Mouse (Mus musculus) heart, postnatal 36 days (tissue): ENCODE measurements around the gene Mgat5. TPM values are rescaled to one million over a fixed set of nuclear protein-coding genes. Genes with fewer than 3 reads are reported as not detected.
A peak's percentile ranks its signal among the peaks of the same experiment; 100 is the strongest.

Experiments used
- DNase-seq, 2 experiments: peaks; one replicate each; pipeline ENCODE4 v3.0.0; 2021 to 2022
- intact Hi-C: fragments of 180-260 bp; cut with DNase I; formaldehyde crosslinking; loops from one replicate; pipeline ENCODE4 v1.15.1; 2025
- total RNA-seq, 2 experiments: library from RNA; stranded (reverse); gene quantifications; 2 replicates each; pipeline ENCODE4 v1.2.3; 2021

Gene Mgat5
- 10 to 100 TPM; 11.1 to 11.5 TPM for total RNA-seq

DNA sequence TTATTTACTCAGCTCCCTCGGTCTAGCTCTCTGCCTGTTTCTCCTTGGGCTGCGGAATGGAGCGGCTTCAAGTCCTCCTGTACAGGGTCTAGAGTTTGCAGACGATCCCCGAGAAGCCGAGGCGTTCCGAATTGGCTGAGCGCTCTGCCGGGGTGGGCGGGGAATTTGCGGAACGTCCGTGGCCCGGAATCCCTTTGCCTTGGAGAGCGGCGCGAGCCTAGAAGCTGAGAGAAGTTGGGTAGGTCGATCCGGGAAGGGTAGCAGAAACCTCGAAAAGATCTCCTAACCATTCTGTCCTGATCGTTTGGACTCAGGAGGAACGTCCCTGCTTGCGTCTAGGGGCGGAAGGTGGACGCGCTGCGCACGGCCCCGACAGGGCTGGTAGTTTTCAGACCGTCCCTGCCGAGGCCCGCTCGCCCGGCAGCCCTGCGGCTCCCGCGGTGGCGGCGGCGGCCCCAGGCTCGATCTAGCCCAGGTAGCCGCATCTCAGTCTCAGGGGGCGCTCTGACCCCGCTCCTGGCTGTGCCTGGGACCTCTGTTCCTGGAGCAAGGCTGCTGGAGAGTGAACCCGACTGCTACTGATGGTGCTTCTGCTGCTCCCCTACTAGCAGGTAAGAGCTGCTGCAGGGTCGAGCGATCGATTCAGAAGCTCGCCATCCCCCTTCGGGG lies at the start of gene Mgat5:
Mgat5 (plus strand) TSS at position 199 of the 669 bp plus-strand sequence.
- peak; percentile 85 to 91 for DNase-seq
- intact Hi-C loops, result loop anchor here (1.0 to 10.0 kb wide), 4 partner anchors 193 to 570 kb away; partner anchors contain the start of gene Ccnt2

DNA sequence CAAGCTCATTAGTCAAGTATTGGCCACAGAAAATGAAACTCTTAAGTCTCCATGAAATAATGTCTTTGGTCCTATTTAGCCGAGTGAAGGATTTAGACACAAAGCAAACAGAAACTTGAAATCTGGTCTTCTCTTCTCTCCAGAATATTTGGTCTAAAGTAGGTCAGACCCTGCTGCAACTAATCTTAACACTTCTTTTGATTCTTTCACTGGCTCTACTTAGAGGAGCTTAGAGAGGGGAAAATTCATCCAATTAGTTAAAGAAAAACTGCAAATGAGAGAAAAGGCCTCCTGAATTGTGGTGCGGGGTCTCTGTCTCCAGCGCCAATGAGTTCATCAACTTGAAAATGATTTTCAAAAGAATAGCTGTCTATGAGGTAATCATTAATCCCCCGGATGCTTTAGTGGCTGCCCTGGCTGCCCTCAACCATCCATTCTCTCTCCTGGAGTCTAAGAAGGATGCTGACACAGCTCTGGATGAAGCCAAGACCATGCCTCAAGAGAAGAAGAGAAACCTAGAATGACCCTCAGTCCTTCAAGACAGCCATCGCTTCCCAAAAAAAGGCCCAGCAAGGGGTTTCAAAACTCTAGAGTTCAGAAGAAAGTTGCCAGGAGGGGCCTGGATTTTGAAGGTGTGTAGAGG lies 44.6 kb upstream of the Mgat5 start:
- no peak for DNase-seq
- intact Hi-C loops, result no loop called here

DNA sequence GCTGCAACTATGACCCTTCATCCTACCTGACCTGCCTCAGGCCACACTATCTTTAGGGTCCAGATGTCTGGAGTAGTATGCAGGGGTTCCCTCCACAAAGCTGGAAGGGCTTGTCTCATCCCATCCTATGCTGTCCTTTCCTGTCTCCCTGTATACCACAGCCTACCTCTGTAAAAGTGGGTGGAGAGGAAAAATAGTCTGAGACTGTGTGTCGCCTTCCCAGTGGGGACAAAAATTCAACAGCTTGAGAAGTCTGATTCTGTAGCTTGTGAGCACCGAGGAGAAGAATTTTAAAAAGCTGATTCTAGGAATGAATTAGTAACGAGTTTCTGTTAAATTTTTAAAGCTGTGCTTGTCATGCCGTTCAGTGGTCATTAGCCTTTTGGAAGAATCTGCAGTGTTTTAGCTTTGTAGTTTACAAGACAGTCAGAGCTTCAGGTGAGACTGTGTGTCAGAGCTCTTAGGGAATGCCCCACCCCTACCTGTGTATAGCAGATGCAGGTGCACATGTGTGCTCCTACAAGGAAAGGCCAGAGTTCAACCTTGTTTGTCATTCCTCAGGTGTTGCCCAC lies 40.1 kb upstream of the Mgat5 start:
- intact Hi-C loops, result no loop called here
- no peak for DNase-seq

DNA sequence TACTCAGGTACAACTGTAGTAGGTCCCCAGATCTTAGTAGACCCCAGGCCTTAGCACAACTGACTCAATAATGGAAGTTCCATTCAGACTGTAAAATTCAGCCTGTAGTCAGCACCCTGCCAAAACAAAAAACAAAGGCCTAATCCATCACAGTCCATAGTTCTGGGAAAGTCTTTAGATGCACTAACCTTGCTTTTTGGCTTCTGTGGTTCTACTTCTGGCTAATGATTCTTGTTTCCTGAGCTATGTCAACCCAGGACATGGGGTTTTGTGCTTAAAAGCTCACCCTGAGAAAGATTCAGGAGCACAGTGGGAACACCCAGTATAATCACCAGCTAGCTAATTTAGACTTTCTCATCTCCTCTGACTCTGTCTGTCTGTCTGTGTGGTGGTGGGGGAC lies 38.3 kb upstream of the Mgat5 start:
- DNase-seq, result no peak
- intact Hi-C loops, result no loop called here

DNA sequence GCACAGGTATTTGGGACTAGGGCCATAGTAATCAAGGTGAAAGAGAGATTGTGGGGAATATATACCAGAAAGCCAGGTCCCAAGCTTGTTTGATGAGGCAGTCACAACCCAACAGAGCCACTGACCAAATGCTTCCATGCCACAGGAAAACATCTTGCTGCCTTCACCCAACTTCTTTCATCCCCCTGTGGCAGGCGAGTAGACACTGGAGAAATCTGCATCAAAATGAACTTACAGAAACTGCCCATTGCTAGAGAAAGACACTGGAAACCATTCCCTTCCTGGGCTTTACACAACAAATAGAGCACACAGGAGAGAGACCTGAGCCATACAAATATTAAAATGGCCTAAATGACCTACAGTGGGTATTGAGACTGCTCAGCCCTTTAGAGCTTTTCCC lies 37.2 kb upstream of the Mgat5 start:
- intact Hi-C loops, result no loop called here
- DNase-seq, result no peak

DNA sequence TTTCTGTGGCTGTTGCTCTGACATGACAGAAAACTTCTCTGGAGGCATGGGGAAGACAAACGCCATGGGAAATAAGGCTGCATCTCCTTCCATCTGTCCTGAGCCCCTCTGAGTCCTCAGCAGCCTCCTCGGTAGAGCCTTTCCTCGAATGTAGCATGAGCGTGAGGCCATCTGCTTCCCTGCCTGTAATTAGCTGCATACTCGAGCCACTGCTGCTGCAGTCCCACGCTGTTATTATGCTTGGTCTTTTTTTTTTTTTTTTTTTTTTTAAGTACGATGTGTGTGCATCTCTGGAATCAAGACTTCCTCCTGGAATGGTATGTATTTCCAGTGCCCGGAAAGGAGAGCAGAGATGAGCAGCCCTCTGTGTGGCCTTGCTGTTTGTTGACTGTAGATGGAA lies 36.6 kb upstream of the Mgat5 start:
- intact Hi-C loops, result no loop called here
- DNase-seq, result no peak

DNA sequence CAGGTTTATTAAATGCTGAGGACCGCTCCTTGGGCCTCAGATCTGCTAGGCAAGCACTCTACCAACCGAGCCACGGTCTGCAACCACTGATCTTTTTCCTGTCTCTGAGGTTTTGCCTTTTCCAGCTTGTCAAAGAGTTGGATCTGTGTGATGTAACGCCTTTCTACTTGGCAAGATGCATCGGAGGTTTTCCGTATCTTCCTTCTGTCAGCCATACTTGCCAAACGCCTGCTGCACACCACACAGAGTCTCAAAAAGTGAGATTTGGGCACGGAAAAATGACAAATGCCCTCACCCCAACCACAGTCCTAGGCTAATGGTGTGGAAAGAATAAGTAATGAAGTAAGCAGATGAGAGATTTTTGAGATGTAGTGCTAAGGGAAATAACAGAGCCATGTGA lies 35.3 kb upstream of the Mgat5 start:
- intact Hi-C loops, result no loop called here
- no peak for DNase-seq

DNA sequence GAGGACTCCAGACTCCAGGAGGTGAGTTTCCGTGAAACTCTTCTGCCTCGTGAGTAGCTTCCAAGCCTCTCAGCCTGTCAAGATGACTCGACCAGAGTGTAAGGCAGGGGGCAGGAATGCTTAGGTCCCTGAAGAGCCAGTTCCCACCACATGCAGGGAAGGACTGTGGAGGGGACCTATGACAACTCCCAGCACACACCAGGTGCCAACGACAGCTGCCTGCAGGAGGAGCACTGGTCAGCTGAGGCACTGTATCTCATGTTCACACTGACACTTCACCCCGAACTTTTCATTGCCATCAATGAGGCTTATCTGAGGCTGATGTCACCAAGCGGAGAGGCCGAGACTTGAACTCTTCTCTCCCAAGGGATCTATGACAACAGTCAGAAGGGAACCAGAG lies 33.5 kb upstream of the Mgat5 start:
- intact Hi-C loops, result loop anchor here (10.0 kb wide), 1 partner anchor 137 kb away; no protein-coding TSS in a partner anchor
- DNase-seq, result no peak

DNA sequence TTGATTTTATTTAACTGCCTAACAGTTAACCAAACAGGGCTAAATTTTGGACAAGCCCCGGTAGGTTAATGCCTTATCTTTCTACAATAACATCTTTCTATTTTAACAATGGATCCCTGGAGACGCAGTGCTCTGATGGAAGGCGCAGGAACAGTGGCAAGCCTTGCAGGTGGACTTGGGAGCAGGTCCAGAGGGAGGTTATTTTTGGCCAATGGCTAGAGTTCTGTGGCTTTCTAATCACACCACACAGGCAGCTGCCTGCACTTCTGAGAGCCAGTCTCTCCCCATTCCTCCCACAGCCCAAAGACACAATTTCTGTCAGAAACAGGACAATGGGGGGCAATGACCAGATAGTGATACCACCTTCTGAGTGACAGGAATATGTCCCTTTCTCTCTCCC lies 31.4 kb upstream of the Mgat5 start:
- peak; percentile 4 to 18 for DNase-seq
- intact Hi-C loops, result loop anchor here (10.0 kb wide), 1 partner anchor 139 kb away; no protein-coding TSS in a partner anchor

DNA sequence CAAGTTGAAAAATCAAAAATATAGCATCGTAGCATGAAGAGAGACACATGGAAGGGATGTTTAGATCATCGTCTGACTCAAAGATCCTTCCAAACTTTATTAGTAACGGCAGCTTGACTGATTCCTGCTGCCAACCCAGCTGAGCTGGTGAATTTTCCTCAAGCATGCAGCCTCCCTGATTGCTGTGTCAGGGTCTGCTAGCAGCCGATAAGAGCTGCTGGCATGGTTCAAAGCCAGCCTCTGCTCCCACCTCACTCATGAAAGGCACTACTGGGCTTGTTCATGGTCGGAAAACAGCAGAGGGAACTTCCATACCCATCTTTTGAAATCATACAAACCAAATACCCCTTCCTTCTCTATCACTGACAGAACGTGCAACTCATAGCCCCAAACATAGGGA lies 12.4 kb upstream of the Mgat5 start:
- DNase-seq, result no peak
- intact Hi-C loops, result no loop called here

DNA sequence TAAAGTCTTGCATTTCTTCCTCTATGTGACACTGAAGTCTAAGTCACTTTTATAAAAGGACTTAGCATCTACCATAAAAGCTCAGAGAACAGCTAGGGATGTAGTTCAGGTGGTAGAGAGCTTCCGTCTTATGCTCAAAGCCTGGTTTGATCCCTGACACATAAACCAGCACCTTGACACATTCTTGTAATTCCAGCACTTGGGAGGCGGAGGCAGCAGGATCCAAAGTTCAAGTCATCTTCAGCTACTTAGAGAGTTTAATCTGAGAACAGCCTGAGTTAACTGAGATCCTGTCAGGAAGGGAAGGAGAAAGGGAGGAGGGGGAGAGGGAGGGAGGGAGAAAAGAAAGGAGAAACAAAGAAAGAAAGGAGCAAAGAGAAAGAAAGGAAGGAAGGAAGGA lies 5.6 kb upstream of the Mgat5 start:
- intact Hi-C loops, result no loop called here
- no peak for DNase-seq

DNA sequence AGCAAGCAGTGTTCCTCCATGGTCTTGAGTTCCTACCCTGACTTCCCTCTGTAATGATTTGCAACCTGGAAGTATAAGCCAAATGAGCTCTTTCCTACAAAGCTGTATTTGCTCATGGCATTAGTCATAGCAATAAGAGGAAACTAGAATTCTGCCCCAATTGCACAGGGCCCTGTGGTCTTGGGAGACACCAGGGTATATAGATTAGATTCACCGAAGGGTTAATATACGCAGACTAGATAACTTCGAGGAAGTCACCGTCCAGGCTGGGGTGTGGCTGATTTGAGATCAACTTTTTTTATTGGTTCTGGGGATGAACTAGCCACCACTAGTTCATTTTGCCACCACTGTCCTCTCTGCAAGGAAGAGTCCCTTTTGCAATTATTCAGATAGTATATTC lies 2.5 kb upstream of the Mgat5 start:
- DNase-seq, result no peak
- intact Hi-C loops, result loop anchor here (5.0 to 10.0 kb wide), 2 partner anchors 190 to 572 kb away; partner anchors contain the start of gene Ccnt2

DNA sequence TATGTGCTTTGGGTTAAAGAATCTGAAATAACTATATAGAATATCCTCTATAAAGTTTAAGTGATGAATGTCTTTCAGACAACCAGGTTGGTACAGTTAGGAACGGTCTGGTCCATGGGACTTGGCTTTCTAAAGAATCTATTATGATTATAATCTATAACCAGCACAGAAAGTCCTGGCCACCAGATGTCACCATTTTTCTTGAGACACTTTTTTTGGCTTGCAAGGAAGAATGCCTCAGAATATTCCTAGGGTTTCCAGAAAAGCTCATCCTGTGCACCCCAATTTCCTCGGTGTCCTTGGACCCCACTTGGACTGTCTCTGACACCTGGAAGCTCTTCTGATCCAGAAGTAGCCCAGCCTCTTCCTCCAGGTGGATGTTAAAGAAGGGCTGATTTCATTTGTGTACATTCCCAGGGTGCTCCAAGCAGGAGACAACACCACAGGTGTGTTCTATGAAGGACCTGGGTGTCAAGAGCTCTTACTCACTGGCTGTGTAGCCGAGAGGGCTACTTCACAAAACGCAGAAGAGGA lies 1.5 kb upstream of the Mgat5 start:
- peak; percentile 37 to 50 for DNase-seq

DNA sequence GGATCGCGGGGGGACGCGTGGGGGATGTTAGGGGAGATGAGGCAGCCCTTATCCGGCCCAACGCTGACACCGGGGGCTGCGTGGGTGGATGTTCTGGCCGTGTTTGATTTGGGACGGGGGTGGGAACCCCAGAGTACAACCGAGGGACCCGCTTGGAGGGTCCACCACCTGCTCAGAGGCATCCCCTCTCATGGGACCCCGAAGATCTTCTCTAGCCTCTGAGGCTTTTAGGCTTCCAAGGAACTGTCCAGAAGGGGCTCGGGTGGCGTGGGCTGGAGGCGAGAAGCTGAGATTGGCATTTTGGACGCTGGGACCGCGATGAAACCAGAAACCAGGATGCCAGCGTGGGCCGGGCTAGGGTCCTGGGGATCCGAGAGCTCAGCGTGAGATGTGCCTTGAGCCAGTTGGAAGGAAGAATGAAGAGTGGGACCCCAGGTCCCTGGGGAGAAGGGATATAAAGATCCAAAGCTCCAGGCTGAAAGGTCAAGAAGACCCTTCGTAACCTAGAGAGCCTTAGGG lies 745 bp downstream of the Mgat5 start:
- peak in 1 of 2 experiments; percentile 9 for DNase-seq
- intact Hi-C loops, result loop anchor here (10.0 kb wide), 1 partner anchor 569 kb away; the partner anchor contains the start of gene Ccnt2

More for the DNA sequence above, 1.5 kb upstream of the Mgat5 start:
- intact Hi-C loops, result loop anchor here (5.0 to 10.0 kb wide), 2 partner anchors 191 to 572 kb away; partner anchors contain the start of gene Ccnt2

DNA sequence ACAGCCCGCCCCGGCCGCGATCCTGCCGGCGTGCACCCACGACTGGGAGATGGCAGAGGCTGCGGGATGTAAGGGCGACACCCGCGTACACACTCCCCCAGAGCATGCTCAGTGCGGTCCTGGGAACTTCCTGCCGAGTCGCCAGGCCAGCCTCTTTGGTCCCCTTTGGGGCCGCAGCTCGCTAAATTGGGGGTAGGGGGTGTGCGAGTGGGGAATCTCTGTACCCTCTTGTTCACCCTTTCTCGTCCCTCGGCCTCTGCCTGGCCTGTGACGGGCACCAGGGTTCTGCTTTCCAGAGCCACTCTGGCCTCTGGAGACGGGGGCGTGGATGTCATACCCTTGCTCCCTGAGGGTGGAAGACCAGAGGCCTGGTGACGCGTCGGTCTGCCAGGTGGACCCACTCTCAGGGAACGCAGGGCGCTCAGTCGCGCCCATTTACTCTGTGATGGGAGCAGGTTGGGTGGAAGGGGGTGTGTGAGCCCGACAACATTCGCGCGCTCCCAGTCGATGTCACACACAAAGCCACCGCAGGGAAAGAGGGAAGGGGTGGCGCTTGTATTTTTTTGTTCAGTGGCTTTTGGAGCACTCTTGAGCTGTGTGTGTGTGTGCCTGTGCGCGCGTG lies 1.3 kb downstream of the Mgat5 start:
- peak; percentile 52 to 65 for DNase-seq
- intact Hi-C loops, result loop anchor here (10.0 kb wide), 1 partner anchor 569 kb away; the partner anchor contains the start of gene Ccnt2

DNA sequence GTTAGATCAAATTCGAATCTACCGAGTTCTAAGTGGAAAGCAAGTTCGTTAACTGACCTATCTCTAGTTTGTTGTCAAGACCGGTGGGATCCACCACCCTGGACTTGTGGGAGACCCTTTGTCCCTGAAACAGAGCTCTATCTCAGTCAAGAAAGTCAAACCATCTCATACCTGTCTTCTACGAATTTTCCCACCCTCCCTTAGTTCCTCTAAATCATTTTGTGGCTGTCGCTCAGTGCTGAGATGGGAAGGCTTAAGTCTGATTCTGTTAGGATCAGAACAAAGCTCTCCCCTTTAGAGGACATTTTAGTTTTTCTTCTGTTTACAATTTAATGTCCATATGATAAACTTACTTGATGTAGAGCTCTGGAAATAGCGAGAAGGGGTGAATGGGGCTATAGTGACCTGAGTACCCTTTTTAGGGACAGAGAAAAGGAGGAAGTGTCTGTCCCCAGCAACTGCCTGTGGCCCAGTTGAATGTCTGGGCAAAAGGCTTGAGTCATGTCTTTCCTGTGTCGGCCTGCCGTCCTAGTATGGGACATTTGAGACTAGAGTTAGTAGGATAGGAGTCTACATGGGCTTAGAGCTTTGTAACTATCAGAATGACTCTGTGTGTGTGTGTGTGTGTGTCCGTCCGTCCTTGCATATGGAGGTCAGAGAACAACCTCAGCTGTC lies 2.2 kb downstream of the Mgat5 start:
- intact Hi-C loops, result loop anchor here (10.0 kb wide), 1 partner anchor 568 kb away; the partner anchor contains the start of gene Ccnt2
- no peak for DNase-seq

DNA sequence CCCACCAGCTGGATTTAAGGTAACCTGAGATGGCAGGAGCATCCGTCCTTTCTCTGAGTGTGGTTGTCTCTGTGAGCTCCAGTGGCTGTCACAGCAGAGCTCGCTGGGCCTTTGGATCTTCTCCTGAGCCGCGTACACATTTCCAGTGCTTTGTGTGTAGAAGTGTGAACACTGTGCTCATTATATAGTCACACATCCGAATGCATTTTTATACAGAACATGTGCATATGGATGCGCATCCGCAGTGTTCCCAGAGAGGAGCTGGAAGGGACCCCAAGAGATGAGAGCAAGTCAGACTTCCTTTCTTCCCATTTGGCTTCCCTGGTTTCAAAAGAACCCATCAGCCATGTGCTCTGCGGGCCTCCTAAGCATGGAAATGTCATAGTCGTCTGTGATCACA lies 3.4 kb downstream of the Mgat5 start:
- intact Hi-C loops, result loop anchor here (10.0 kb wide), 1 partner anchor 567 kb away; the partner anchor contains the start of gene Ccnt2
- no peak for DNase-seq

DNA sequence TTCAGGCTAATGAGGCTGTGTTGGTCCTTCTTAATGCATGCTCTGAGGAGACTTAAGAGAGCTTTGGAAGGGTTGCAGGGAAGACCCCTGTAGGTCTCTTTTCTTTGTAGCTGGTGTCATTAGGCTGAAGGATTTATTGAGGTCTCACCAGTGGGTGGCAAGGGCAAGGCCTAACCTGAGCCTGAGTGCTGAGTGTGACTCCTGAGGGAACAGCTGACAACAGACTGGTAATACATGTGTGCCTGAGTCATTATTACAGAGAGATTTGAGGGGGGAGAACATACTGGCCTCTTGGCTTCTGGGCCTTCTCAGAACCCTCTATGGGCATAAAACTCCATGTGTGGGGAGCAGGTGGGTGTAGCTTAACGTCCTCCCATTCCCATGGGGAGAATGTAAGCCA lies 8.0 kb downstream of the Mgat5 start:
- intact Hi-C loops, result no loop called here
- no peak for DNase-seq

DNA sequence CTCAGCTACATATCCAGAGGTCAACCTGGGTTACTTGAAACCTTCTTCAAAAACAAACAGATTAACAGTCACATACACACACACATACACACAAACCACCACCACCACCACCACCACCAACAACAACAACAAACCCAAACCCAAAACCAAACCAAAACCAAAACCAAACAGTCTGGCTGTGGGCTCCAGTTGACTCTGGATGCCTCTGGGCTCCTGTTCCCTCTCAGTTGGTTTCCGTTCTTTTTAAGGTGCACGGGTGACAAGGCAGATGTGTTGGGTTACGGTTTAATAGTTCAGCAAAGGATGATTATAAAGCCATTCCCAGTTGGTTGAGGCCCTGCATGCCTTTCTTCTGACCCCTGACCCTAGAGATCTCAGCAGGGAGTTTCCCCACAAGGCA lies 8.6 kb downstream of the Mgat5 start:
- intact Hi-C loops, result no loop called here
- DNase-seq, result no peak
